Mouse (Mus musculus) testis, adult 2 months (tissue): ENCODE measurements around the gene Ksr2. TPM values are rescaled to one million over a fixed set of nuclear protein-coding genes. Genes with fewer than 3 reads are reported as not detected.

Experiments used
- H3K27ac ChIP-seq: fragments of 200-500 bp; 2 replicates; pipeline ENCODE4 v1.5.1; 2012; ENCODE audit warnings: low read depth, low read length; ENCODE audit not compliant: control insufficient read depth, insufficient read depth
- H3K27me3 ChIP-seq: fragments of 200-500 bp; 2 replicates; pipeline ENCODE4 v1.6.1; 2012; ENCODE audit warnings: mild to moderate bottlenecking, low read length, moderate library complexity; ENCODE audit not compliant: control insufficient read depth, insufficient read depth
- H3K36me3 ChIP-seq: fragments of 200-500 bp; 2 replicates; pipeline ENCODE4 v1.6.1; 2012; ENCODE audit warnings: mild to moderate bottlenecking, low read length; ENCODE audit not compliant: control insufficient read depth, insufficient read depth
- H3K4me1 ChIP-seq: fragments of 200-500 bp; 2 replicates; pipeline ENCODE4 v1.6.1; 2012; ENCODE audit warnings: low read length; ENCODE audit not compliant: control insufficient read depth, insufficient read depth
- H3K4me3 ChIP-seq: fragments of 200-500 bp; 2 replicates; pipeline ENCODE4 v1.5.1; 2012; ENCODE audit warnings: low read depth, mild to moderate bottlenecking, low read length, moderate library complexity, mixed read lengths; ENCODE audit not compliant: control insufficient read depth
- CTCF ChIP-seq: fragments of 200-500 bp; IDR thresholded peaks from 2 replicates; pipeline ENCODE4 v1.5.1; 2012; ENCODE audit warnings: low read depth, mild to moderate bottlenecking, inconsistent platforms, low read length, moderate library complexity; ENCODE audit not compliant: control insufficient read depth, insufficient read depth, insufficient replicate concordance
- POLR2A ChIP-seq: fragments of 200-500 bp; IDR thresholded peaks from 2 replicates; pipeline ENCODE4 v1.6.1; 2012; ENCODE audit warnings: low read depth, mild to moderate bottlenecking, inconsistent platforms, low read length, moderate library complexity; ENCODE audit not compliant: control insufficient read depth
- polyA plus RNA-seq: library from polyadenylated mRNA; depleted of rRNA; stranded (reverse); fragments of >200 nt; gene quantifications from 2 replicates; pipeline ENCODE4 v1.2.3, GENCODE M21; 2012

The Ksr2 gene
- polyA plus RNA-seq, 1 experiment: 2.0 TPM

- TF ChIP-seq CTCF (peak; percentile 98), POLR2A (no peak)
- Histone ChIP-seq H3K27ac (no peak overlapping the region), H3K4me1 (peaks cover 2% of the 10 kb centered on the region; the same call in 1 of the 2 replicates), H3K4me3 (no peak overlapping the region), H3K27me3 (no peaks in the 10 kb centered on the region), H3K36me3 (no peaks in the 10 kb centered on the region)
Observed at GRCm38 (mm10) chr5:117502611-117503010, 88.8 kb downstream of the Ksr2 start.

- TF ChIP-seq CTCF (no peak), POLR2A (no peak)
- Histone ChIP-seq H3K27me3 (no peaks in the 10 kb centered on the region), H3K27ac (no peak overlapping the region)
Observed at GRCm38 (mm10) chr5:117504431-117504830, 90.6 kb downstream of the Ksr2 start.

DNA sequence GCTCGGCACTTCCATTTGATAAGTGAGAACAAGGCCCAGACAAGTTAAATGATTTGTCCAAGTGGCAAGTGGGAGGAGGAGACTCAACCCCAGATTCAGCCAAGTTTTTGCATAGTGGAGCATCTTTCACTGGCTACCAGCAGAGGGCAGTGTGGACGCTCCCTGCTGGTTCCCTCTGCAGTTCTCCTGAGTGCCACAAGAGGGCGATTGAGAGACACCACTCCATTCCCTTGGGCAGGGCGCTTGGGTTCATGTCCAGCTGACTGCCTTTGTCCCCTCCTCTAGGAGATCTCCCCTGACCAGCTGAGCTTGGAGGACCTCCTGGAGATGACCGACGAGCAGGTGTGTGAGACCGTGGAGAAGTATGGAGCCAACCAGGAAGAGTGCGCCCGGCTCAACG, 91.4 kb downstream of the Ksr2 start:
- TF ChIP-seq POLR2A (no peak), CTCF (peak; percentile 100)
- peak overlapping the region; percentile 20; the same call in 1 of the 2 replicates for H3K4me3 ChIP-seq
- no peak overlapping the region for H3K27ac ChIP-seq
- no peaks in the 10 kb centered on the region for H3K27me3 ChIP-seq
- H3K4me1 ChIP-seq: peaks cover 5% of the 10 kb centered on the region
- no peaks in the 10 kb centered on the region for H3K36me3 ChIP-seq

More at GRCm38 (mm10) chr5:117504431-117504830, 90.6 kb downstream of the Ksr2 start:
- Histone ChIP-seq H3K36me3 (no peaks in the 10 kb centered on the region), H3K4me3 (no peak overlapping the region), H3K4me1 (peaks cover 2% of the 10 kb centered on the region; the same call in 1 of the 2 replicates)

- H3K27ac ChIP-seq: no peak overlapping the region
- H3K4me1 ChIP-seq: peaks cover 5% of the 10 kb centered on the region
- TF ChIP-seq POLR2A: no peak
- TF ChIP-seq CTCF: no peak
- H3K27me3 ChIP-seq: no peaks in the 10 kb centered on the region
- no peaks in the 10 kb centered on the region for H3K36me3 ChIP-seq
- H3K4me3 ChIP-seq: no peak overlapping the region
Observed at GRCm38 (mm10) chr5:117505769-117506168, 92.0 kb downstream of the Ksr2 start.

DNA sequence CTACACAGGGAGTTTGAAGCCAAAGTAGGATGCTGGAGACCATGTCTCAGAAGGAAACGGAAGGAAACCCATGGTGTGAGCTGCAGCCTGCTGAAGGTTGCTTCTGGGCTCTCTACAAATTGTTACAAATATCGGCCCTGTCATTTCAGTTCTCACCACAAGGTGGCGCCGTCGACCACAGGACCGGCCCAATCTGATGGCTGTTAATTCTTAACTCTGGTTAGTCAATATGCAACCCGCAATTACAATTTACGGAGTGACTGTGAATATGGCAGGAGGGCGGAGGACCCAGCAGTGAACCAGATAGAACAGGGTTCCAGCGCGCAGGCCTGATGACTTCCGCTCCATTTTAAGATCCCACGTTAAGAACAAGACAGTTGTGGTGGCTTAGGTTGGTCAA, 92.6 kb downstream of the Ksr2 start:
- TF ChIP-seq POLR2A: no peak
- TF ChIP-seq CTCF: peak; percentile 93
- Histone ChIP-seq H3K36me3 (no peaks in the 10 kb centered on the region), H3K4me3 (no peak overlapping the region), H3K4me1 (peaks cover 5% of the 10 kb centered on the region), H3K27me3 (no peaks in the 10 kb centered on the region), H3K27ac (no peak overlapping the region)

GRCm38 (mm10) chr5:117509511-117510375, 95.9 kb downstream of the Ksr2 start:
- Histone ChIP-seq H3K27me3 (no peaks in the 10 kb centered on the region), H3K27ac (no peak overlapping the region), H3K4me3 (no peak overlapping the region), H3K4me1 (peaks cover 5% of the 10 kb centered on the region), H3K36me3 (no peaks in the 10 kb centered on the region)
- TF ChIP-seq CTCF (peak; percentile 57; the same call in 1 of the 2 replicates), POLR2A (no peak)

DNA sequence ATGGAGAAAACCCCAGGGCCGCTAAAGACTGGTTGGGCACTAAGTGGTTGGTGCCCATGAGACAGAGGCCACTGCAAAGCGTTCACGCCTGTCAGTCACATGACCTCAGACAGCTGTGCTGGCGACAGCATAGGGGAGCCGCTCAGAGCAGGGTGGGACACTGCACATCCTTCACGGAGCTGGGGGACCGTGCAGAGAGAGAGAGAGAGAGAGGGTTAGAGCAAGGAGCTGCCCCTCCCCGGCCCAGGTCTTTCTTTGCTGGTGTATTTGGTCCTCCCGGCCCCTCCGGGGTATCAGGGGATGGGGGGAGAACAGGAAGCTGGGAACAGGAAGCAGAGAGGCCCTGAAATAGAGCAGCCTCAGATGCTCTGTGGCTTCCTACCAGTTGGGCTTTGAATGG, 97.1 kb downstream of the Ksr2 start:
- Histone ChIP-seq H3K36me3 (no peaks in the 10 kb centered on the region), H3K4me1 (peaks cover 5% of the 10 kb centered on the region), H3K4me3 (no peak overlapping the region), H3K27ac (no peak overlapping the region), H3K27me3 (no peaks in the 10 kb centered on the region)
- TF ChIP-seq POLR2A (no peak), CTCF (no peak)
